Mouse (Mus musculus): ENCODE measurements at regions not wholly inside any gene's neighbourhood (a gene's known extent, or its start where the extent isn't known, plus 50 kb on each side); places are given as distances from the start of the nearest gene placed in this dataset.

DNA sequence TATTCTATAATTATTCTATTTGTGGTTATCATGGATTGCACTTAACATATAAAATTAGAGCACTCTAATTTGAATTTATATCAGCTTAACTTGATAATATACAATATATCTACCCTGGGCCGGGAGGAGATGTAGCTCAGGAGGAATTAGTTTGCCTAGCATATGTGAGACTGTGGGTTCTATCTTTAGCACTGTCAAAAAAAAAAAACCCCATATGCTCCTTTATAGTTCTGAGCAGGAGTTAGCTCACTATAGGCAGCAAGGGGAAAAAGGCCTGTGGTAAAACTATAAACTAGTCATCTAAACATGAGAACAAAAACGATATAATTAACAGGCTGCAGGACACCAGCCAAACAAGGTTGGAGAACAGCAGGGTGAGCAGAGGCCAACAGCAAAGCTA lies 145.0 kb downstream of the Mex3b start:
- Histone ChIP-seq H3K36me3 (ENCODE audit: control insufficient read depth, insufficient read depth, low read length) (no peaks in the 10 kb centered on the region), H3K27ac (replicated peaks; ENCODE audit: low read depth, low read length) (no peak overlapping the region), H3K4me3 (ENCODE audit: low read depth, low read length) (no peak overlapping the region), H3K27me3 (replicated peaks; ENCODE audit: control insufficient read depth, insufficient read depth, low read length) (no peaks in the 10 kb centered on the region), H3K4me2 (ENCODE audit: low read depth, low read length) (no peak overlapping the region), H3K9me3 (ENCODE audit: control insufficient read depth, low read length) (no peaks in the 10 kb centered on the region), H3K9ac (ENCODE audit: low read depth, low read length) (no peak overlapping the region), H3K4me1 (ENCODE audit: control insufficient read depth, insufficient read depth, low read length) (no peaks in the 10 kb centered on the region)
- ATAC-seq (ENCODE audit: low read depth): no peak
- 61% methylated on average over 2 of the region's 2 CpGs for WGBS
- DNase-seq (ENCODE audit: low spot score): no peak

DNA sequence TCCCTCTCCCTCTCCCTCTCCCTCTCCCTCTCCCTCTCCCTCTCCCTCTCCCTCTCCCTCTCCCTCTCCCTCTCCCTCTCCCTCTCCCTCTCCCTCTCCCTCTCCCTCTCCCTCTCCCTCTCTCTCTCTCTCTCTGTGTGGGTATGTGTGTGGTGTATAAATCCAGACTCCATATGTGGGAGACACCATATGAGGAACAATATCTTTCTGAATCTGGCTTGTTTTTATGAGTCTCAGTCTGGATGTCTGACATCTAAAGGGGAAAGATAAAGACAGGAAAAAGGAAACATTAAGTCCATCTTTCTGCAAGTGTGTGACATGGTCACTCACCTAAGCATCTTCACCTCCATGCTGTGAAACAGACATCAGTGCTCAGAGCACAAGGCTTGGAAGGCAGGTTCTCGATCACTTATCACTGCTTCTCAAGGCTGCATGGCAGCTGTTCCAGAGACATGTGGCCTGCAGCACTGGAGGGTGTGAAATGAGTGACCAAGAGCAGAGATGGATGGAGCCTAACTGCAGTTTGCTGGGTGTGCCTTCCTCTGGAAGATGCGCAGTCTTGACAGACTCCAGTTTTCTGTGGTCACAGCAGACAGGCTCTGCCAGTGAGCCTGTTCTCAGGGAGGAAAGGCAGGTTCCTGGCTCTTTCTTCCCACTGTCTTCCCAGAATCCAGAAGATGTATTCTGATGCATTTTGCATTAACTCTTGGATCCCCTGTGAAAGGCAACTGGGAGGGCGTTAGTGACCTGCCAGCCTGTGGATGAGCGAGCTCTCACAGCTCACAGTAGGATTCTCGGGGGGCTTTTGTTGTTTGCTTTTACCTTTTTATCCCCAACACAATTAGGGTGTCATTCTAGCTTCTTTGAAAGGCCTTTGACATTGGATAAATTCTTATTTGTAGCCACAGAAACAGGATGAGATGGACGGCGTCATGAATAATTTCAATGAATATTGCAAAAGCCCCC lies 147.9 kb downstream of the Mex3b start:
- no peaks in the 10 kb centered on the region for H3K4me1 ChIP-seq (ENCODE audit: control insufficient read depth, insufficient read depth, low read length)
- H3K9ac ChIP-seq (ENCODE audit: low read depth, low read length): no peak overlapping the region
- ATAC-seq (ENCODE audit: low read depth) (no peak), DNase-seq (ENCODE audit: low spot score) (no peak)
- H3K27me3 ChIP-seq (replicated peaks; ENCODE audit: control insufficient read depth, insufficient read depth, low read length): no peaks in the 10 kb centered on the region
- H3K36me3 ChIP-seq (ENCODE audit: control insufficient read depth, insufficient read depth, low read length): no peaks in the 10 kb centered on the region
- no peak overlapping the region for H3K4me2 ChIP-seq (ENCODE audit: low read depth, low read length)
- no peaks in the 10 kb centered on the region for H3K9me3 ChIP-seq (ENCODE audit: control insufficient read depth, low read length)
- WGBS: 53% methylated on average over 7 of the region's 7 CpGs
- no peak overlapping the region for H3K27ac ChIP-seq (replicated peaks; ENCODE audit: low read depth, low read length)
- H3K4me3 ChIP-seq (ENCODE audit: low read depth, low read length): no peak overlapping the region

- no peaks in the 10 kb centered on the region for H3K9me3 ChIP-seq (ENCODE audit: control insufficient read depth, low read length)
- no peak overlapping the region for H3K4me3 ChIP-seq (ENCODE audit: low read depth, low read length)
- H3K27ac ChIP-seq (replicated peaks; ENCODE audit: low read depth, low read length): no peak overlapping the region
- no peaks in the 10 kb centered on the region for H3K36me3 ChIP-seq (ENCODE audit: control insufficient read depth, insufficient read depth, low read length)
- 31% methylated on average over 4 of the region's 4 CpGs for WGBS
- no peak overlapping the region for H3K4me2 ChIP-seq (ENCODE audit: low read depth, low read length)
- no peak for ATAC-seq (ENCODE audit: low read depth)
- no peaks in the 10 kb centered on the region for H3K27me3 ChIP-seq (replicated peaks; ENCODE audit: control insufficient read depth, insufficient read depth, low read length)
- no peaks in the 10 kb centered on the region for H3K4me1 ChIP-seq (ENCODE audit: control insufficient read depth, insufficient read depth, low read length)
- H3K9ac ChIP-seq (ENCODE audit: low read depth, low read length): no peak overlapping the region
- DNase-seq (ENCODE audit: low spot score): no peak
These were observed 148.6 kb downstream of the Mex3b start for GRCm38 (mm10) chr7:83015756-83016155.

DNA sequence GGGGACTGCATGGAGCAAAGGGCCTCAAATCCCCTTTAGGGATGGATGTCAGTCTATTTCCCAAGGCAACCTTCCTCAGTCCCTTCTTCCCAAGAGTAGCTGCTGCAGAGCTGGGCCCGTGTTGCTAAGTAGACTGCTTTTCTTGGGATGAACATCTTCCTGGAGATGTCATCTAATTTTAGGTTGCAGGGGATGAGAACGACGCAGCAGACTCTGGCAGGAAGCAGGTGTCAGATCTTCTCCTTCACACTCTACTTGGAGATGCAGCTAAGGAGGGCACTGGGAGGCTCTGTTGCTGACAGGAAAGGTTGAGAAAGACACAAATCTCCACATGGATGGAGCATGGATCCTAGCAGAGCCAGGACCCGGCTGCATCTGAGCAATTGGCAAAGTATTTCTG lies 149.4 kb downstream of the Mex3b start:
- ATAC-seq (ENCODE audit: low read depth): no peak
- WGBS: 68% methylated on average over 4 of the region's 4 CpGs
- DNase-seq (ENCODE audit: low spot score): no peak
- H3K4me1 ChIP-seq (ENCODE audit: control insufficient read depth, insufficient read depth, low read length): no peaks in the 10 kb centered on the region
- no peaks in the 10 kb centered on the region for H3K27me3 ChIP-seq (replicated peaks; ENCODE audit: control insufficient read depth, insufficient read depth, low read length)
- no peaks in the 10 kb centered on the region for H3K36me3 ChIP-seq (ENCODE audit: control insufficient read depth, insufficient read depth, low read length)
- H3K9ac ChIP-seq (ENCODE audit: low read depth, low read length): no peak overlapping the region
- H3K27ac ChIP-seq (replicated peaks; ENCODE audit: low read depth, low read length): no peak overlapping the region
- no peaks in the 10 kb centered on the region for H3K9me3 ChIP-seq (ENCODE audit: control insufficient read depth, low read length)
- no peak overlapping the region for H3K4me2 ChIP-seq (ENCODE audit: low read depth, low read length)
- H3K4me3 ChIP-seq (ENCODE audit: low read depth, low read length): no peak overlapping the region

- Histone ChIP-seq H3K27me3 (replicated peaks; ENCODE audit: control insufficient read depth, insufficient read depth, low read length) (no peaks in the 10 kb centered on the region), H3K4me1 (ENCODE audit: control insufficient read depth, insufficient read depth, low read length) (no peaks in the 10 kb centered on the region), H3K4me2 (ENCODE audit: low read depth, low read length) (no peak overlapping the region), H3K4me3 (ENCODE audit: low read depth, low read length) (no peak overlapping the region), H3K9ac (ENCODE audit: low read depth, low read length) (no peak overlapping the region), H3K36me3 (ENCODE audit: control insufficient read depth, insufficient read depth, low read length) (no peaks in the 10 kb centered on the region), H3K27ac (replicated peaks; ENCODE audit: low read depth, low read length) (no peak overlapping the region), H3K9me3 (ENCODE audit: control insufficient read depth, low read length) (no peaks in the 10 kb centered on the region)
- WGBS: 80% methylated on average over 2 of the region's 2 CpGs
- ATAC-seq (ENCODE audit: low read depth): no peak
- no peak for DNase-seq (ENCODE audit: low spot score)
These were observed 153.5 kb downstream of the Mex3b start for GRCm38 (mm10) chr7:83020584-83020983.

DNA sequence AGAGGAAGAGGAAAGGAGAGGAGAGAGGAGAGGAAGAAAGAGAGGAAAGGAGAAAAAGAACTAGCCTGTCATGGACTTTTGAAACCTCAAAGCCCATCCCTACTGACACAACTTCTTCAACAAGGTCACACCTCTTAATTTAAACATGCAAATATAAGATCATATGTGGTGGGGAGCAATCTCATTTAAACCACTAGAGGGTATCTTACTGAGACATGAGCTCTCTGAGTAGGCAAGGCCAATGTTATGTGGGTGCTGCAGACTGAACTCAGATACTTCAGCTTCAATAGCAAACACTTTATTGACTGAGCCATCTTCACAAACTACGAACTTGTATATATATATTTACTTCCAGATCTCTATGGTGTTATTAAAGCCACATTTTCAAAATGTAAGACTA lies 156.9 kb downstream of the Mex3b start:
- DNase-seq (ENCODE audit: low spot score) (no peak), ATAC-seq (ENCODE audit: low read depth) (no peak)
- Histone ChIP-seq H3K9me3 (ENCODE audit: control insufficient read depth, low read length) (no peaks in the 10 kb centered on the region), H3K27ac (replicated peaks; ENCODE audit: low read depth, low read length) (no peak overlapping the region), H3K4me2 (ENCODE audit: low read depth, low read length) (no peak overlapping the region), H3K9ac (ENCODE audit: low read depth, low read length) (no peak overlapping the region), H3K36me3 (ENCODE audit: control insufficient read depth, insufficient read depth, low read length) (no peaks in the 10 kb centered on the region), H3K27me3 (replicated peaks; ENCODE audit: control insufficient read depth, insufficient read depth, low read length) (no peaks in the 10 kb centered on the region), H3K4me1 (ENCODE audit: control insufficient read depth, insufficient read depth, low read length) (0 out of 2 replicates have a peak, but pooled peaks cover 4% of the 10 kb centered on the region), H3K4me3 (ENCODE audit: low read depth, low read length) (no peak overlapping the region)
- WGBS: 85% methylated on average over 1 of the region's 1 CpGs

GRCm38 (mm10) chr7:83031101-83031500 lies 164.0 kb downstream of the Mex3b start:
- Histone ChIP-seq H3K4me2 (ENCODE audit: low read depth, low read length) (no peak overlapping the region), H3K4me1 (ENCODE audit: control insufficient read depth, insufficient read depth, low read length) (peaks cover 22% of the 10 kb centered on the region), H3K9ac (ENCODE audit: low read depth, low read length) (no peak overlapping the region), H3K4me3 (ENCODE audit: low read depth, low read length) (no peak overlapping the region), H3K36me3 (ENCODE audit: control insufficient read depth, insufficient read depth, low read length) (no peaks in the 10 kb centered on the region), H3K9me3 (ENCODE audit: control insufficient read depth, low read length) (no peaks in the 10 kb centered on the region), H3K27ac (replicated peaks; ENCODE audit: low read depth, low read length) (no peak overlapping the region), H3K27me3 (replicated peaks; ENCODE audit: control insufficient read depth, insufficient read depth, low read length) (no peaks in the 10 kb centered on the region)
- no peak for ATAC-seq (ENCODE audit: low read depth)
- DNase-seq (ENCODE audit: low spot score): no peak
- 78% methylated on average over 2 of the region's 2 CpGs for WGBS

- H3K4me2 ChIP-seq (ENCODE audit: low read depth, low read length): no peak overlapping the region
- no peak overlapping the region; the same call in 1 of the 2 replicates for H3K27ac ChIP-seq (replicated peaks; ENCODE audit: low read depth, low read length)
- peak; percentile 89 for DNase-seq (ENCODE audit: low spot score)
- H3K27me3 ChIP-seq (replicated peaks; ENCODE audit: control insufficient read depth, insufficient read depth, low read length): no peaks in the 10 kb centered on the region
- no peak overlapping the region for H3K4me3 ChIP-seq (ENCODE audit: low read depth, low read length)
- peak; percentile 89 for ATAC-seq (ENCODE audit: low read depth)
- H3K9me3 ChIP-seq (ENCODE audit: control insufficient read depth, low read length): no peaks in the 10 kb centered on the region
- H3K4me1 ChIP-seq (ENCODE audit: control insufficient read depth, insufficient read depth, low read length): peaks cover 25% of the 10 kb centered on the region
- H3K9ac ChIP-seq (ENCODE audit: low read depth, low read length): no peak overlapping the region
- H3K36me3 ChIP-seq (ENCODE audit: control insufficient read depth, insufficient read depth, low read length): no peaks in the 10 kb centered on the region
- 78% methylated on average over 1 of the region's 1 CpGs for WGBS
These were observed 164.9 kb downstream of the Mex3b start for GRCm38 (mm10) chr7:83032025-83032424.

DNA sequence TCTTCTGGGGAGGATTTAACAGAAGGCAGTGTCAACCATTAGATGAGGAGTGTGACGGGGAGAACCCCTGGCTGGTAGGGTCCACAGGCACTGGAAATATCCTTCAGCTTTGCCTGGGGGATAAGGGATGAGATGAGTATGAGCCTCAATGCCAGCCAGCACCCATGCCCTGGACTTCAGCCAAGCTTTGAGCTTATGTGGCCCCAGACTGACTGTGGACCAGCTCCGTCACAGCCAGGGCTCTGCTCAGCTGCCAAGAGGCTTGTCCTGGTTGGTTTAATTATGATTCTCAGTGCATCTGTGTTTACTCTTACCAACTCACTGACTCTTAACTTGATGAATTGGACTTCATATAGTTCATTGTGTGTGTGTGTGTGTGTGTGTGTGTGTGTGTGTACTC lies 165.8 kb downstream of the Mex3b start:
- Histone ChIP-seq H3K9me3 (ENCODE audit: control insufficient read depth, low read length) (no peaks in the 10 kb centered on the region), H3K9ac (ENCODE audit: low read depth, low read length) (no peak overlapping the region), H3K36me3 (ENCODE audit: control insufficient read depth, insufficient read depth, low read length) (no peaks in the 10 kb centered on the region), H3K4me2 (ENCODE audit: low read depth, low read length) (no peak overlapping the region), H3K27me3 (replicated peaks; ENCODE audit: control insufficient read depth, insufficient read depth, low read length) (no peaks in the 10 kb centered on the region), H3K27ac (replicated peaks; ENCODE audit: low read depth, low read length) (no peak overlapping the region), H3K4me3 (ENCODE audit: low read depth, low read length) (no peak overlapping the region), H3K4me1 (ENCODE audit: control insufficient read depth, insufficient read depth, low read length) (peaks cover 30% of the 10 kb centered on the region)
- WGBS: 86% methylated on average over 2 of the region's 2 CpGs
- ATAC-seq (ENCODE audit: low read depth) (no peak), DNase-seq (ENCODE audit: low spot score) (no peak)
